Mouse (Mus musculus) forebrain, embryonic 15.5 days (tissue): ENCODE data around the gene 5730596B20Rik. TPM values are rescaled to one million over a fixed set of nuclear protein-coding genes. Genes with fewer than 3 reads are reported as not detected.
A peak's percentile ranks its signal among the peaks of the same experiment; 100 is the strongest.

Source experiments
- ATAC-seq: fragments of 200-750 bp; cut with Nextera tagmentation; replicated peaks from 2 replicates; pipeline ENCODE4 v1.8.0; 2017; ENCODE audit warnings: mild to moderate bottlenecking, moderate TSS enrichment, moderate library complexity
- H3K27ac ChIP-seq: fragments of 300-500 bp; sonication (generic); replicated peaks from 2 replicates; pipeline ENCODE4 v1.5.1; 2015; ENCODE audit warnings: mild to moderate bottlenecking, inconsistent platforms
- H3K27me3 ChIP-seq: fragments of 300-500 bp; sonication (generic); 2 replicates; pipeline ENCODE4 v1.6.1; 2015; ENCODE audit warnings: inconsistent platforms
- H3K36me3 ChIP-seq: fragments of 300-500 bp; sonication (generic); 2 replicates; pipeline ENCODE4 v1.6.1; 2015; ENCODE audit warnings: mild to moderate bottlenecking, inconsistent platforms
- H3K4me1 ChIP-seq: fragments of 300-500 bp; sonication (generic); 2 replicates; pipeline ENCODE4 v1.6.1; 2015; ENCODE audit warnings: inconsistent platforms
- H3K4me2 ChIP-seq: fragments of 300-500 bp; sonication (generic); replicated peaks from 2 replicates; pipeline ENCODE4 v1.6.1; 2015; ENCODE audit warnings: mild to moderate bottlenecking, inconsistent platforms
- H3K4me3 ChIP-seq: fragments of 300-500 bp; sonication (generic); 2 replicates; pipeline ENCODE4 v1.5.1; 2015; ENCODE audit warnings: mild to moderate bottlenecking, inconsistent platforms
- H3K9ac ChIP-seq: fragments of 300-500 bp; sonication (generic); replicated peaks from 2 replicates; pipeline ENCODE4 v1.6.1; 2015; ENCODE audit warnings: mild to moderate bottlenecking, inconsistent platforms
- H3K9me3 ChIP-seq: fragments of 300-500 bp; sonication (generic); 2 replicates; pipeline ENCODE4 v1.6.1; 2016; ENCODE audit warnings: inconsistent platforms
- WGBS: fragments of 180-500 bp; shearing (Covaris S2); methylation state at CpG from one replicate; pipeline ENCODE4 v1.1.7; 2015; ENCODE audit warnings: mixed read lengths; 5-methylcytosine and 5-hydroxymethylcytosine counted together
- polyA plus RNA-seq: library from polyadenylated mRNA; unstranded; fragments of >200 nt; fragmentation: Nextera tagmentation; extraction: Ambion mirVana; gene quantifications from 2 replicates; pipeline ENCODE4 v1.2.1, GENCODE M21; 2015

Gene 5730596B20Rik
- polyA plus RNA-seq, 1 experiment from 2014 or later: not detected

- H3K9me3 ChIP-seq: no peaks in the 10 kb centered on the region
- H3K4me2 ChIP-seq: no peak overlapping the region
- WGBS: under 1% methylated on average over 55 of the region's 55 CpGs
- H3K4me3 ChIP-seq: no peak overlapping the region
- H3K9ac ChIP-seq: no peak overlapping the region
- no peak overlapping the region for H3K27ac ChIP-seq
- H3K36me3 ChIP-seq: no peaks in the 10 kb centered on the region
- ATAC-seq: no peak
- H3K4me1 ChIP-seq: peaks cover 11% of the 10 kb centered on the region
- H3K27me3 ChIP-seq: peaks cover 97% of the 10 kb centered on the region
These were observed 28.6 kb downstream of the 5730596B20Rik start for GRCm38 (mm10) chr6:52205638-52206621.

GRCm38 (mm10) chr6:52206882-52207683 is 29.8 kb downstream of the 5730596B20Rik start:
- H3K4me1 ChIP-seq: peaks cover 11% of the 10 kb centered on the region
- H3K9me3 ChIP-seq: no peaks in the 10 kb centered on the region
- H3K9ac ChIP-seq: no peak overlapping the region
- no peaks in the 10 kb centered on the region for H3K36me3 ChIP-seq
- no peak for ATAC-seq
- H3K27me3 ChIP-seq: peaks cover 97% of the 10 kb centered on the region
- H3K4me3 ChIP-seq: no peak overlapping the region
- no peak overlapping the region for H3K4me2 ChIP-seq
- WGBS: under 1% methylated on average over 4 of the region's 4 CpGs
- H3K27ac ChIP-seq: no peak overlapping the region

- no peak overlapping the region for H3K9ac ChIP-seq
- no peaks in the 10 kb centered on the region for H3K36me3 ChIP-seq
- H3K4me2 ChIP-seq: no peak overlapping the region
- ATAC-seq: no peak
- H3K27me3 ChIP-seq: peaks cover 97% of the 10 kb centered on the region
- no peaks in the 10 kb centered on the region for H3K9me3 ChIP-seq
- H3K4me3 ChIP-seq: no peak overlapping the region
- peaks cover 11% of the 10 kb centered on the region for H3K4me1 ChIP-seq
- H3K27ac ChIP-seq: no peak overlapping the region
These were observed 30.3 kb downstream of the 5730596B20Rik start for GRCm38 (mm10) chr6:52207684-52207976.

- Histone ChIP-seq H3K27ac (no peak within 1 kb of the TSS), H3K4me2 (no peak within 1 kb of the TSS), H3K27me3 (peaks cover 97% of the 10 kb centered on the region), H3K4me3 (no peak within 1 kb of the TSS), H3K4me1 (peaks cover 15% of the 10 kb centered on the region), H3K9ac (no peak within 1 kb of the TSS), H3K9me3 (no peaks in the 10 kb centered on the region), H3K36me3 (no peaks in the 10 kb centered on the region)
- WGBS: under 1% methylated on average over 47 of the region's 47 CpGs
- no peak for ATAC-seq
These were observed 31.0 kb downstream of the 5730596B20Rik start, which contains the start of gene Hoxa6 for GRCm38 (mm10) chr6:52208072-52208867. Hoxa6 (minus strand) TSS chr6:52208722.

- ATAC-seq: no peak
- H3K4me2 ChIP-seq: no peak overlapping the region
- no peak overlapping the region for H3K9ac ChIP-seq
- peaks cover 9% of the 10 kb centered on the region for H3K4me1 ChIP-seq
- no peak overlapping the region for H3K4me3 ChIP-seq
- no peak overlapping the region for H3K27ac ChIP-seq
- peaks cover 97% of the 10 kb centered on the region for H3K27me3 ChIP-seq
- no peaks in the 10 kb centered on the region for H3K36me3 ChIP-seq
- no peaks in the 10 kb centered on the region for H3K9me3 ChIP-seq
- 4% methylated on average over 18 of the region's 18 CpGs for WGBS
These were observed 31.8 kb downstream of the 5730596B20Rik start for GRCm38 (mm10) chr6:52208868-52209684.

GRCm38 (mm10) chr6:52209685-52210046 is 32.4 kb downstream of the 5730596B20Rik start:
- Histone ChIP-seq H3K27ac (no peak overlapping the region), H3K4me2 (no peak overlapping the region), H3K36me3 (no peaks in the 10 kb centered on the region), H3K4me1 (0 out of 2 replicates have a peak, but pooled peaks cover 4% of the 10 kb centered on the region), H3K9ac (no peak overlapping the region), H3K4me3 (no peak overlapping the region), H3K27me3 (peaks cover 97% of the 10 kb centered on the region), H3K9me3 (no peaks in the 10 kb centered on the region)
- ATAC-seq: no peak
- 6% methylated on average over 12 of the region's 12 CpGs for WGBS

GRCm38 (mm10) chr6:52211170-52211935 is 34.1 kb downstream of the 5730596B20Rik start:
- Histone ChIP-seq H3K4me1 (0 out of 2 replicates have a peak, but pooled peaks cover 4% of the 10 kb centered on the region), H3K4me2 (no peak overlapping the region), H3K36me3 (no peaks in the 10 kb centered on the region), H3K4me3 (no peak overlapping the region), H3K27ac (no peak overlapping the region), H3K9me3 (no peaks in the 10 kb centered on the region), H3K9ac (no peak overlapping the region), H3K27me3 (peaks cover 97% of the 10 kb centered on the region)
- under 1% methylated on average over 37 of the region's 37 CpGs for WGBS
- ATAC-seq: peak; percentile 43

- ATAC-seq: peak; percentile 51; the same call in 1 of the 2 replicates
- Histone ChIP-seq H3K4me1 (peaks cover 6% of the 10 kb centered on the region), H3K9ac (no peak overlapping the region), H3K27ac (no peak overlapping the region), H3K36me3 (no peaks in the 10 kb centered on the region), H3K9me3 (no peaks in the 10 kb centered on the region), H3K4me2 (no peak overlapping the region), H3K4me3 (no peak overlapping the region), H3K27me3 (peaks cover 97% of the 10 kb centered on the region)
- 3% methylated on average over 13 of the region's 13 CpGs for WGBS
These were observed 34.7 kb downstream of the 5730596B20Rik start for GRCm38 (mm10) chr6:52211961-52212360.

- Histone ChIP-seq H3K4me3 (no peak overlapping the region), H3K4me2 (no peak overlapping the region), H3K9me3 (no peaks in the 10 kb centered on the region), H3K27ac (no peak overlapping the region), H3K36me3 (no peaks in the 10 kb centered on the region), H3K9ac (no peak overlapping the region), H3K27me3 (peaks cover 97% of the 10 kb centered on the region), H3K4me1 (peaks cover 13% of the 10 kb centered on the region)
- WGBS: under 1% methylated on average over 22 of the region's 22 CpGs
- ATAC-seq: no peak
These were observed 35.3 kb downstream of the 5730596B20Rik start for GRCm38 (mm10) chr6:52212556-52213118.

GRCm38 (mm10) chr6:52213119-52213986 is 36.1 kb downstream of the 5730596B20Rik start, which contains the start of the genes Hoxa3 and Gm28308:
Hoxa3 (minus strand) TSS chr6:52213336.
Gm28308 (minus strand) TSS chr6:52213339.
- Histone ChIP-seq H3K36me3 (no peaks in the 10 kb centered on the region), H3K27me3 (peaks cover 99% of the 10 kb centered on the region), H3K9ac (no peak within 1 kb of the TSS), H3K9me3 (no peaks in the 10 kb centered on the region), H3K4me3 (no peak within 1 kb of the TSS), H3K4me2 (no peak within 1 kb of the TSS), H3K27ac (no peak within 1 kb of the TSS), H3K4me1 (peaks cover 14% of the 10 kb centered on the region)
- ATAC-seq: no peak
- 3% methylated on average over 38 of the region's 38 CpGs for WGBS
